Mouse (Mus musculus): ENCODE measurements around the gene Capn11. TPM values are rescaled to one million over a fixed set of nuclear protein-coding genes. Genes with fewer than 3 reads are reported as not detected.

Gene Capn11
- polyA plus RNA-seq, 1 experiment, result not detected

- Histone ChIP-seq H3K4me3 (ENCODE audit: insufficient read depth, low read depth, low read length) (no peak overlapping the region), H3K27ac (replicated peaks; ENCODE audit: low read depth, low read length) (no peak overlapping the region)
Measured at GRCm38 (mm10) chr17:45664608-45665007, 5.5 kb upstream of the Capn11 start.

GRCm38 (mm10) chr17:45663106-45663919 is 4.2 kb upstream of the Capn11 start:
- H3K4me3 ChIP-seq (ENCODE audit: insufficient read depth, low read depth, low read length), result no peak overlapping the region
- no peak overlapping the region for H3K27ac ChIP-seq (replicated peaks; ENCODE audit: low read depth, low read length)
- H3K4me1 ChIP-seq (ENCODE audit: control insufficient read depth, insufficient read depth, insufficient read length, low read length), result no peaks in the 10 kb centered on the region

More at GRCm38 (mm10) chr17:45664608-45665007, 5.5 kb upstream of the Capn11 start:
- H3K4me1 ChIP-seq (ENCODE audit: control insufficient read depth, insufficient read depth, insufficient read length, low read length), result no peaks in the 10 kb centered on the region

GRCm38 (mm10) chr17:45655820-45656219 is 3.3 kb downstream of the Capn11 start:
- H3K27ac ChIP-seq (replicated peaks; ENCODE audit: low read depth, low read length), result no peak overlapping the region
- H3K4me3 ChIP-seq (ENCODE audit: insufficient read depth, low read depth, low read length), result no peak overlapping the region
- peaks cover 3% of the 10 kb centered on the region for H3K4me1 ChIP-seq (ENCODE audit: control insufficient read depth, insufficient read depth, insufficient read length, low read length)

- no peak overlapping the region for H3K4me3 ChIP-seq (ENCODE audit: insufficient read depth, low read depth, low read length)
- peaks cover 3% of the 10 kb centered on the region for H3K4me1 ChIP-seq (ENCODE audit: control insufficient read depth, insufficient read depth, insufficient read length, low read length)
- no peak overlapping the region for H3K27ac ChIP-seq (replicated peaks; ENCODE audit: low read depth, low read length)
Measured at GRCm38 (mm10) chr17:45653233-45653632, 5.9 kb downstream of the Capn11 start.

- Histone ChIP-seq H3K27ac (replicated peaks; ENCODE audit: low read depth, low read length) (peak overlapping the region; percentile 40; the same call in 1 of the 2 replicates), H3K4me1 (ENCODE audit: control insufficient read depth, insufficient read depth, insufficient read length, low read length) (no peaks in the 10 kb centered on the region), H3K4me3 (ENCODE audit: insufficient read depth, low read depth, low read length) (peak overlapping the region; percentile 28)
Measured at GRCm38 (mm10) chr17:45644185-45644584, 14.9 kb downstream of the Capn11 start.

- Histone ChIP-seq H3K4me3 (ENCODE audit: insufficient read depth, low read depth, low read length) (no peak overlapping the region), H3K27ac (replicated peaks; ENCODE audit: low read depth, low read length) (no peak overlapping the region), H3K4me1 (ENCODE audit: control insufficient read depth, insufficient read depth, insufficient read length, low read length) (no peaks in the 10 kb centered on the region)
Measured at GRCm38 (mm10) chr17:45642701-45643100, 16.4 kb downstream of the Capn11 start.

- no peaks in the 10 kb centered on the region for H3K4me1 ChIP-seq (ENCODE audit: control insufficient read depth, insufficient read depth, insufficient read length, low read length)
- H3K27ac ChIP-seq (replicated peaks; ENCODE audit: low read depth, low read length), result no peak overlapping the region
- no peak overlapping the region for H3K4me3 ChIP-seq (ENCODE audit: insufficient read depth, low read depth, low read length)
Measured at GRCm38 (mm10) chr17:45641981-45642380, 17.1 kb downstream of the Capn11 start.

- Histone ChIP-seq H3K4me1 (ENCODE audit: control insufficient read depth, insufficient read depth, insufficient read length, low read length) (no peaks in the 10 kb centered on the region), H3K4me3 (ENCODE audit: insufficient read depth, low read depth, low read length) (no peak overlapping the region), H3K27ac (replicated peaks; ENCODE audit: low read depth, low read length) (no peak overlapping the region)
Measured at GRCm38 (mm10) chr17:45638596-45639295, 20.4 kb downstream of the Capn11 start.

- Histone ChIP-seq H3K4me3 (ENCODE audit: insufficient read depth, low read depth, low read length) (no peak overlapping the region), H3K27ac (replicated peaks; ENCODE audit: low read depth, low read length) (no peak overlapping the region)
Measured at GRCm38 (mm10) chr17:45634033-45634432, 25.1 kb downstream of the Capn11 start.

GRCm38 (mm10) chr17:45631940-45632339 is 27.2 kb downstream of the Capn11 start:
- Histone ChIP-seq H3K27ac (replicated peaks; ENCODE audit: low read depth, low read length) (no peak overlapping the region), H3K4me1 (ENCODE audit: control insufficient read depth, insufficient read depth, insufficient read length, low read length) (no peaks in the 10 kb centered on the region), H3K4me3 (ENCODE audit: insufficient read depth, low read depth, low read length) (no peak overlapping the region)

More at GRCm38 (mm10) chr17:45634033-45634432, 25.1 kb downstream of the Capn11 start:
- no peaks in the 10 kb centered on the region for H3K4me1 ChIP-seq (ENCODE audit: control insufficient read depth, insufficient read depth, insufficient read length, low read length)

- Histone ChIP-seq H3K27ac (replicated peaks; ENCODE audit: low read depth, low read length) (no peak overlapping the region), H3K4me3 (ENCODE audit: insufficient read depth, low read depth, low read length) (no peak overlapping the region), H3K4me1 (ENCODE audit: control insufficient read depth, insufficient read depth, insufficient read length, low read length) (no peaks in the 10 kb centered on the region)
Measured at GRCm38 (mm10) chr17:45630992-45631391, 28.1 kb downstream of the Capn11 start.

GRCm38 (mm10) chr17:45629861-45630694 is 29.0 kb downstream of the Capn11 start:
- no peak overlapping the region for H3K27ac ChIP-seq (replicated peaks; ENCODE audit: low read depth, low read length)
- no peaks in the 10 kb centered on the region for H3K4me1 ChIP-seq (ENCODE audit: control insufficient read depth, insufficient read depth, insufficient read length, low read length)
- peak overlapping the region; percentile 50 for H3K4me3 ChIP-seq (ENCODE audit: insufficient read depth, low read depth, low read length)

- no peaks in the 10 kb centered on the region for H3K4me1 ChIP-seq (ENCODE audit: control insufficient read depth, insufficient read depth, insufficient read length, low read length)
- no peak overlapping the region; the same call in 1 of the 2 replicates for H3K27ac ChIP-seq (replicated peaks; ENCODE audit: low read depth, low read length)
- H3K4me3 ChIP-seq (ENCODE audit: insufficient read depth, low read depth, low read length), result no peak overlapping the region
Measured at GRCm38 (mm10) chr17:45628885-45629855, 30.0 kb downstream of the Capn11 start.

GRCm38 (mm10) chr17:45628160-45628559 is 31.0 kb downstream of the Capn11 start:
- Histone ChIP-seq H3K4me3 (ENCODE audit: insufficient read depth, low read depth, low read length) (no peak overlapping the region), H3K27ac (replicated peaks; ENCODE audit: low read depth, low read length) (no peak overlapping the region), H3K4me1 (ENCODE audit: control insufficient read depth, insufficient read depth, insufficient read length, low read length) (no peaks in the 10 kb centered on the region)
